Mouse (Mus musculus) heart, postnatal 14 days (tissue): ENCODE measurements around the gene Sept5. TPM values are rescaled to one million over a fixed set of nuclear protein-coding genes. Genes with fewer than 3 reads are reported as not detected.

Experiments used
- DNase-seq, 2 experiments: peaks; one replicate each; pipeline ENCODE4 v3.0.0; 2021 to 2022
- intact Hi-C: fragments of 180-260 bp; cut with DNase I; formaldehyde crosslinking; loops from one replicate; pipeline ENCODE4 v1.15.1; 2025
- total RNA-seq, 2 experiments: library from RNA; stranded (reverse); gene quantifications; 2 replicates each; pipeline ENCODE4 v1.2.3; 2021

Sept5 gene
- total RNA-seq, 2 experiments from 2014 or later = 6.7 to 7.6 TPM

- no peak for DNase-seq
- intact Hi-C loops = no loop called here
These were observed 3.6 kb upstream of the Sept5 start for GRCm38 (mm10) chr16:18633333-18633732.

GRCm38 (mm10) chr16:18632816-18633215 lies 3.1 kb upstream of the Sept5 start:
- intact Hi-C loops = no loop called here

GRCm38 (mm10) chr16:18632059-18632458 lies 2.3 kb upstream of the Sept5 start:
- intact Hi-C loops = no loop called here
- DNase-seq = no peak

More at GRCm38 (mm10) chr16:18632816-18633215, 3.1 kb upstream of the Sept5 start:
- DNase-seq = no peak

DNA sequence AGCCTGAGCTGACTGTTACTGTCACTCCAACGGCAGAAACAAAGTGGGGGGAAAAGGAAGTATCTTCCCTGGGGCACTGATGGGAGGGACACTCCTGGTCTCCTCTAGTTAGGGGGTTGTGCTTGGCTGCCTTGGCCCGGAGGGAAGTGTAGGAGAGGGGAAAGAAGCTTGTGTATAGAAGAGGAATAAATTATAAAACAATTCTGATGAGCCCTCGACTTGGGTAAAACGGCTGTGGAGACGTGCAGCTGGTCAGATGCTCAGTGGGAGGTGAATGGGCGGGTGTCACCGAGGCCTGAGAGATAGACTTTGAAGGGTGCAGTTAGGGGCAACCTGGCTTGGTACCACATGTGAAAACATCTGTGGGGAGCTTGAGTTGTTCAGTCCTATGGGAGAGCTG lies 1.4 kb upstream of the Sept5 start:
- no peak for DNase-seq
- intact Hi-C loops = no loop called here

- intact Hi-C loops = no loop called here
- no peak for DNase-seq
These were observed 537 bp upstream of the Sept5 start for GRCm38 (mm10) chr16:18630291-18630690.

GRCm38 (mm10) chr16:18628948-18629340 lies 810 bp downstream of the Sept5 start:
- DNase-seq = no peak
- intact Hi-C loops = loop anchor here (5.0 kb wide), 3 partner anchors 48 to 228 kb away; no protein-coding TSS in a partner anchor

DNA sequence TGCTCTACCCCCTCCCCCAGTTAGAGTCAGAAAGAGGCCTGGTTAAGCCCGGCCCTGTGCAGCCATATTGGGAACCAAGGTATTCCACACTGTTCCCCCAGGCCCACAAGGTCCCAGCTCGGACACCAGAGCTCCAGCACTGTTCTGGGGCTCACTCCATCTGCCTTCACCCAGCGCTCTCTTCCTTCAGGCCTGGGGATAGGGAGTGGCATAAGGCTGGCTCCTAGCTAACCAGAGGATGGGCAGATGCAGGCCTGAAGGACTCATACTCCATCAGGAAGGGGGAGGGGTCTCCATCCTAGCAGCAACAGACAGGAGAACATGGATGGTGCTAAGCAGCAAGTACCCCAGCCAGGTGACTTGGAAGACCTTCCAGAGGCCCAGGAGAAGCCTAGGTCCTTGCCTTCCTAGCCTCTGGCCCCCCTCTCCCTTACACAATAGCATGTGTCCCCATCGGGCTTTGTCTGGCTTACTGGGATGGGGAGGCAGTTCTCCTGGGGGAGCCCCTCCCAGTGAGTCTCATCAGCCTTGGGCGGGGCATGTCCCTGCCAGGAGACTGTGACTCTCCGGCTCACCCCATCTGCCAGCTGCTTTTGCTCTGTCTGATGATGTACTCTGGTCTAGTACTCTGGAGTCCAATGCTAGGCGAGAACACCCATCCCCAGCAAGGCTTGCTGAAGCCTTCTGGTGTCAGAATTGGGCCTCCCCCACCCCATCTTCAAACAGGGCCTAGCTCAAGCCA lies 1.4 kb downstream of the Sept5 start:
- no peak for DNase-seq
- intact Hi-C loops = loop anchor here (5.0 kb wide), 3 partner anchors 49 to 229 kb away; no protein-coding TSS in a partner anchor

GRCm38 (mm10) chr16:18627163-18627562 lies 2.6 kb downstream of the Sept5 start:
- intact Hi-C loops = loop anchor here (5.0 kb wide), 3 partner anchors 50 to 230 kb away; no protein-coding TSS in a partner anchor
- DNase-seq = no peak

- peak; percentile 89 to 93 for DNase-seq
- intact Hi-C loops = loop anchor here (5.0 kb wide), 3 partner anchors 51 to 231 kb away; no protein-coding TSS in a partner anchor
These were observed 3.3 kb downstream of the Sept5 start, which contains the start of gene Gm49601 for GRCm38 (mm10) chr16:18626376-18626878. Gene Gm49601 (minus strand): TSS chr16:18626427.

DNA sequence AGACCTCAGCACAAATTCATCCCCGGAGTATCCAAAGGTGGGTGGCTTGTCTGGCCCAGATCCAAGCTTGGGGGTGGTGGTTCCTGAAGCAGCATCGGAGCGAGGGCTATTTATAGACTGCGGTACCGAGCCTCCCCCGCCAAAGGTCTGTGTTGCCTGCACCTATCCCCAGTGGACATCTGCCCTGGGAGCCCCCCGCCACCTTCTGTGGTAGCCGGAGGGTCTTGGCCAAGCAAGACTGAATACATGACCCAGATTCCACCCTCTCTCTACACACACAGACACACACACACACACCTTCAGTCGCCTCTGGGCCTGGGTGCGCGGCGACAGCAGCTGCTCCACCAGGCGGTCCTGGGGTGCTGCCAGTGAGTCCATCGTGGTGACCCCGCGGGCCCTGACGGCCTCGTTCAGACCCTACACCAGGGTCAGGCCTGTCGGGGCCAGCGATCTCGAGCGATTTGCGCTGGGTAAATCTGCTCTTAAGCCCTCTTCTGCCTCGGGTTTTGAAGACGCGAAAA lies 3.9 kb downstream of the Sept5 start:
- intact Hi-C loops = loop anchor here (5.0 kb wide), 3 partner anchors 51 to 231 kb away; no protein-coding TSS in a partner anchor

GRCm38 (mm10) chr16:18625097-18625496 lies 4.7 kb downstream of the Sept5 start:
- no peak for DNase-seq
- intact Hi-C loops = loop anchor here (5.0 kb wide), 3 partner anchors 52 to 232 kb away; no protein-coding TSS in a partner anchor

More for the DNA sequence above, 3.9 kb downstream of the Sept5 start:
- peak in 1 of 2 experiments; percentile 21 for DNase-seq

DNA sequence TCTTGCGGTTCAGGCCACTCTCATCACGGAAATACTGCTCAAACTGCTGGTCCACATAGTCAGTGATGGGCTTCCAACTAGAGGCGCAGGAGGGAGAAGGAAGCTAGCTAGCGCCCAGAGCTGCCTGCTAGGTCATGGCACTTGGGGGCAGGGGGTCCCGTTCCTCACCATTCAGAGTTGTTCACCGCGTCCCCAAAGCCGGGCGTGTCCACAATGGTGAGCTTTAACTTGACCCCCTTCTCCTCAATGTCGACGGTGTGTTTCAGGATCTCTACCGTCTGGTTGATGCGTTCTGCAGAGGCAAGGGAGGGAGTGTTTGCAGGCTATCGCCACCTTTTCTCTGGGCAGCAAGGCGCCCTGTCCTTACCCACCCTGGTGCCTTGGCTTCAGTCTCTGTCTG lies 5.1 kb downstream of the Sept5 start:
- intact Hi-C loops = loop anchor here (5.0 kb wide), 3 partner anchors 53 to 233 kb away; no protein-coding TSS in a partner anchor
- DNase-seq = no peak

- DNase-seq = no peak
- intact Hi-C loops = no loop called here
These were observed 5.8 kb downstream of the Sept5 start for GRCm38 (mm10) chr16:18623751-18624540.

DNA sequence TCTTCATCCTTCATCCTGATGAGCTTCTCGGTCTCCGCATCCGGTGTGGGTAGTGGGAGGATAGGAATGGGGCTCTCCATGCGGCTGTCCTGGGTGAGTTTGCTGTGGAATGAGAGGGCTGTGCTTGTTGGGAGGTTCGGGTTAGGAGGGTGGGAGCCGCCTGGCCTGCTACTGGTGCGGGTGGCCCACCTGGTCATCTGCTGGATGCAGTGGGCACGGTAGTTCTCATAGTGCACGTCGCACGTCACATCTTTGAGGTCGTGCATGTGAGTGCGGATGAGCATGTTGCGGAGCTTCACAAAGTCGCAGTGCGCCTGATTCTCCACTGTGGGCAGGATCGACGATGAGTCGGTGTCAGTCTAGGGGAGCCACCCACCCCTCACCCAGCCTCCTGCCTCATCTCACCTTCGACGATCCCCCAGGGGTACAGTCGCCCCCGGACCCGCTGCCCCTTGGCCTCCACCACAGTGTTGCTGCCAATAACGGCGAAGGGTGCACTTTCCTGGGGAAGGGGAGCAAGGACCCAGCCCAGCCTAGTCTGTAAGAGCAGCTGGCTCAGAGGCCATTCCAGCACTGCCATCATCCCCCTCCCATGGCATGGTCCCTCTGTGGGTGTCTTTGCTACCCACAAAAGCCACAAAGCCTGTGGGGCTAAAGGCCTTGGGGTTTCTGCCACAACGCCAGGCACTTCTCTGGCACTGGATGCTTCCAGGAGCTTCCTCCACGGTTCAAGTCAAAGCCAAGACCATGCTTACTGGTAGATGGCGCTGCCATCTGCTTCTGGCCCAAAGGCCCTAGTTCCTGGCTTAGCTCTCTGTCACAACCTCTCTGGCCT lies 6.6 kb downstream of the Sept5 start:
- intact Hi-C loops = no loop called here
- DNase-seq = no peak

DNA sequence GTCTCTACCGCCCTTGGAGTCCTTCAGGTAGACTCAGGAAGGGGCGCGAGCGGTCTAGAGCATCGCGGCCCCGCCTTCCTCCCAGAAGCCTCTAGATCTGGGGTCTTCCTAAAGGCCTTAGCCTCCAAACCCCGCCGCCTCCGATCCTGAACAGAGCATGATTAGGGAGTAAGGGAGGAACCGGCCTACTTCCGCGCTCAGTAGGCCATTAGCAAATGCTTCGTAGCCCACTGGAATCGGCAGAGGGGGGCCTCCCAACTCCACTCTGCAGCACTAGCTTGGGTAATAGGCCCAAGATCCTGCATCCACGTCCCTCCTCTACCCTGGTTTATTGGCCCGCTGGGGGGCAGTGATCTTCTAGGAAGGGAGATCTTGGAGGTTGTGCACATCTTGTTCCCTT lies 7.7 kb downstream of the Sept5 start, which contains the start of gene Gp1bb:
Gene Gp1bb, minus strand, starts transcription at position 385 of the 400 bp plus-strand sequence.
- intact Hi-C loops = no loop called here
- no peak for DNase-seq

DNA sequence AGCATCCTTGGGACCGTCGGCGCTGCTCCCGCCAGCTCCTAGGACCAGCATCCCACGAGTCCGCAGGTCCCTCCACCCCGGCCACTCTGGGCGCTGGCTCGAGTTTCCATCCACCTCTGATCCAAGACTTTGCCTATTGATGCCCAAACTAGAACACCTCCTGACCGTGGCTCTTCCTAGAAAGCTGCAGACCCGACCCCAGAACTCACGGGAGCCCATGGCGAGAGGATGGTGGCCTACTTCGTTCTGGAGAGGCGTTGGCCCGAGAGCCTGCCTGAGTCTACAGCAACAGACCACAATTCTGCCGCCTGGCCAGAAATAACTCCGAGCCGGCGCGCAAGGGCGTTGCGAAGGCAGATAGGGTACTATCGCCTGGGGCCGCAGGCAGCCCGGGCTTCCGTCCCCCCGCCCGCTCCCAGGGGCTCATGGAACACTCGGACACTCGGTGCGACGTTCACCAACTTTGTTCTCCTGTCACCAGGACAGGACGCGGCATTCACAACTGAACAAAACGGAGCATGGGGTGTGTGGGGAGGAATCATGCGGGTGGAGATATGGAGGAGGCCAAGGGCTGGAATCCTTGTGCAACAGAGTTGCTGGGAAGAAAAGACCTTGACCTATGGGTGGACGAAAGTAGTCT lies 8.3 kb downstream of the Sept5 start:
- intact Hi-C loops = no loop called here
- peak; percentile 30 to 38 for DNase-seq

GRCm38 (mm10) chr16:18620601-18621361 lies 9.0 kb downstream of the Sept5 start:
- DNase-seq = peak; percentile 40 to 53

DNA sequence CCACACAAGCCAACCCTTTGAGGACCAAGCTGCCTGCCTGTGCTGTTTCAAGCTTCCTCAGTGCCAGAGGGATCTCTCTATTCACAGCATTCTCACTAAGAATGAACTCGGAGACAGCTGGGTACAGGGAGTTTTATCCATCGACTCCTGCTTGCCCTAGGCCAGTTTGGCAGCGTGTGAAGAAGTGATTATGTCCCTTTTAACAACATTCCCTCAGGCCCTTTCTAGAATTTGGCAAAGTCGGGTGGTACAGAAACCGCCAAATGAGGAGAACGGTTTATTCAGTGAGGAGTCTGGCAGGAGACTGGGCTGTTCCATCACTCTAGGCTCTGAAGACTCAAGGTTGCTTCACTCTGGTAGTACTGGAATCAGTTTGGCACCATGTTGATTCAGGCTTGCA lies 9.6 kb downstream of the Sept5 start:
- intact Hi-C loops = no loop called here

More at GRCm38 (mm10) chr16:18620601-18621361, 9.0 kb downstream of the Sept5 start:
- intact Hi-C loops = no loop called here

More for the DNA sequence above, 9.6 kb downstream of the Sept5 start:
- no peak for DNase-seq
